Mouse (Mus musculus): Measurements from ENCODE around the gene Dgkh.

DNA sequence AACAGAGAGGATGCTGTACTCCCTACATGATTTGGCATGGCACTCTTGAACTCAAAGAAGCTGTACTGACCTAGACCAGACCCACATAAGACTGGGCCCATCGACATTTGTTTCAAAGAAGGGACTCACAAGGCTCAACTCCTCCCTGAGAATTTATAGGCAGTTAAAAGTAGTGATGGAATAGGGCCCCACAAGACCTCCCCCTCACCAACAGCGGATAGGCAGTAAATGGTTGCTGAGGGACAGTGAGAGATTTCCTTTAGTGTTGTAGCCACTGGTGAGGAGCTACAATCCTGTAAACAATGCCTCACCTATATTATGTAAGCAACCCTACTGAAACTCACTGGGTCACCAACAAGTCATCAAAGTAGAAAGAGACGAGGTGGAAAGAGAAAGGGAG lies 202.3 kb downstream of the Dgkh start:
- no peak for TF ChIP-seq CTCF (IDR thresholded peaks at IDR 0.05; ENCODE audit: extremely low read depth, insufficient read depth, insufficient read length, insufficient replicate concordance)
- no peak for TF ChIP-seq POLR2A (IDR thresholded peaks at IDR 0.05; ENCODE audit: low read depth, low read length)

Data from spleen, adult 2 months (tissue).